Mouse (Mus musculus) E14TG2a.4 (cell line): ENCODE data around the gene Ctnna3.

ENCODE experiments used
- CTCF ChIP-seq: conservative IDR thresholded peaks from 2 replicates; pipeline ENCODE4 v1.5.1; 2014; ENCODE audit warnings: low read length
- NANOG ChIP-seq: IDR thresholded peaks from 2 replicates; pipeline ENCODE4 v1.6.1; 2014; ENCODE audit warnings: borderline replicate concordance, low read length, mixed read lengths

GRCm38 (mm10) chr10:63784808-63785535, 355.1 kb downstream of the Ctnna3 start:
- TF ChIP-seq CTCF (no peak), NANOG (no peak)
